Mouse (Mus musculus) hematopoietic multipotent progenitor cell, adult 10-12 weeks (in vitro differentiated cells): ENCODE measurements around the gene Gpsm2. TPM values are rescaled to one million over a fixed set of nuclear protein-coding genes. Genes with fewer than 3 reads are reported as not detected.

ENCODE experiments used
- polyA plus RNA-seq: library from polyadenylated mRNA; stranded (reverse); fragments of >175 nt; gene quantifications from 2 replicates; pipeline ENCODE4 v1.2.3, GENCODE M21; 2012; ENCODE audit warnings: low replicate concordance

Gpsm2 gene
- 0.74 and 8.6 TPM in 2 replicates for polyA plus RNA-seq

DNA sequence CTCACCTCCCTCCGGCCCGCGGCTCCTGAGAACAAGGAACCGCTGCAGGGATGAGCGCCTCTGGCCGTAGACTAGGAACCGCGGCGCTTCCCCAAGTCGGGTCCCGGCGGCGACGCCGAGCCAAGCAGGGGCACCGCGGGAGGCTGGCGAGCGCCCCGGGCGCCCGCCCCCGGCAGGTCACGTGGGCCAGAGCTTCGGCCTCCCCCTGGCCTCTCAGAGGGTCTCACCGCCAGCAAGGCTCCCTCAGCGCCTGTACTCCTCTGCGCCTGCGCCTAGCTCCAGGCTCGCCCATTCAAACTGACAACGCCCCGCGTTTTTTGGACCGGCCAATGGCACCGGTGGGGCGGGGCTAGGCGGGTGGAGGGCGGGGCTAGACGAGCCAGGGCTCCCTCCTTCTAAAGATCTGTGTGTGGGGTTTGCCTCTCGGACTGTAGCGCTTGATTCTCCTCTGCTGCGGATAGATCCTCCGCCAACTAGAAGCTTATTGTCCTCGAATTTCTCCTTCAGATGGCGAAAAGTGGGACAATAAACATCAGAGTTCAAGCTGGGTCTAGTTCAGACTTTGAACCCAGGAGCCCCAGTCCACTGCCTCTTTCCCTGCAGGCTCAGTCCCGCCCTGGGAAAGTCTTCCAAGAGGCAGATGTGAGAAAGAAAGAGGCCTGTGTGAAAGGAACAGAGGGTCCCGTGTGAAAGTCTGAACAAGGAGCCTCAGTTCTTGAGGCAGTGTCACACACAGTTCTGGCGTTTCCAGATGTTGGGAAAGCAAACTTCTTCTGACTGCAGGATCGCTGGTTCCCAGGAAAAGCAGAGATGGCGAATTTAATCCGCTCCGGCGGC lies at the start of gene Gpsm2:
Gene Gpsm2, minus strand, starts transcription at position 274 of the 837 bp plus-strand sequence.

DNA sequence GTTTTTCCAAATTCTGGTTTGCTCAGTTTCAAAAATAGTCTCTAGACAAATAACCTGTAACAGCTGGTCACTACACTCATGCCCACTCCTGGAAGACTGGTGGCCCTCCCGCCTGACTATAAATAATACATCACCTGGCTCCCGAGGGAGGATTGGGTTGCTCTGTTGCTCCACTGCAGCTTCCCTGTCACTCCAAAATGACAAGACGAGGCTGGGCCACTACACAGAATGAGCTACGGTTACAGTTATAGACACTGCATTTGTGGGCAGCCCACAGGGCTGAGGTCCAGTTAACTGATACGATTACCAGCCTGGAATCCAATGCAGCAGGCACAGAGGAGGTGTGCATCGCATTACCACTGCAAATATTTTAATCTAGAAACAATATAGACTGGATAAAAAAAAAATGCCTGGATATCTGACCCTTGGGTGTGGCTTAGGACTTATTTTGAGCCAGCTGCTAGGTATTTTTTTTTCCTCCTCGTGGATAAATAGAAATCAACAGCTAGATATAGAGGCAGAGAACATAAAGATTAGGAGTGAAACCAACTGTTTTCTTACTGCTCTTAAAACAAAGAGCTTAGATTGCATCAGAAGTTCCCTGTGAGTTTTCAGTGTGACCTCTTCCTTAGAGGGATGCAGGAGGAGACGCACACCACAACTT lies 17.1 kb upstream of the Gpsm2 start, which contains the start of gene Aknad1:
Gene Aknad1, plus strand, starts transcription at position 614 of the 664 bp plus-strand sequence.

DNA sequence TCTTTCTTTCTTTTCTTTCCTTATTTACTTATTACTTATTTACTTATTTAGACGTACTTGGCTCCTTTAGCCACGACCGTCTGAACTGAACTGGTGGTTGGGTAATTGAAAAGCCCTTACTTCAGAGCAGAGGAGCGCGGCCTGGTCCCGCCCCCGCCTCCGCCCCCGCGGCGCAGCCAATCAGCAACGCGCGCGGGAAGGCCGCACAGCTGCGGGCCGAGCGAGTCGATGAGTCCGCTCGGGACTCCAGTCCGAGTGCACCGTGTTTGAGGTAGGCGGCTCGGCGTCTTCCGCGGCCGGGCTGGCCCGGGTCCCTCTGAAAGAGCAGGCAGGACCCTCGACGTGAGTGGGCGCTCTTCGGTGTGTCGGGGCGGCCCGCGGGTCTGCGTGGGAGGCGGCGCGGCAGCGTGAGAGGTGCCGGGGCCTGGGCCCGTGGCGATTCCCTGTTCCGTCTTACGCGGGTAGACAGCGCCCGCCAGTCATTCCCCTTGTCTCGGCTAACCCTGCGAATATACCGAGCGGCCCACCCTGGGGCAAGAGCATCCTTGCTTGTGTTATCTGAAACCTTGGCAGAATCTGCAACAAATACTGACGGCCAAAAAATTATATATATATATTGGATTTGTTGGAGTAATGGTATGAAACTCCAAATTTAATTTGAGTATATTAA lies 68.3 kb downstream of the Gpsm2 start, which contains the start of gene Clcc1:
Gene Clcc1, plus strand, starts transcription at position 204 of the 670 bp plus-strand sequence.

Other genes starting within 250 kb of the Gpsm2 start
- gene 1700013F07Rik, start 188.2 kb downstream of the Gpsm2 start, polyA plus RNA-seq = not detected in 2 replicates
- 0.23 and 0.47 TPM in 2 replicates for gene 5330417C22Rik, start 185.8 kb downstream of the Gpsm2 start, polyA plus RNA-seq
- 2.9 and 4.1 TPM in 2 replicates for gene Tmem167b, start 159.8 kb downstream of the Gpsm2 start, polyA plus RNA-seq
- 0.25 and 1.1 TPM in 2 replicates for gene Taf13, start 150.6 kb downstream of the Gpsm2 start, polyA plus RNA-seq
- 4.8 and 16.8 TPM in 2 replicates for gene Wdr47, start 131.0 kb downstream of the Gpsm2 start, polyA plus RNA-seq
- 8.2 and 15.6 TPM in 2 replicates for gene Clcc1, start 68.4 kb downstream of the Gpsm2 start, polyA plus RNA-seq
- 0.04 TPM in 1 of 2 replicates, not detected in the other for gene Aknad1, start 17.3 kb upstream of the Gpsm2 start, polyA plus RNA-seq
- gene Stxbp3, start 118.2 kb upstream of the Gpsm2 start, polyA plus RNA-seq = 19.3 and 19.6 TPM in 2 replicates
- gene Fndc7, start 167.7 kb upstream of the Gpsm2 start, polyA plus RNA-seq = 0.25 and 0.45 TPM in 2 replicates
- gene Prpf38b, start 189.4 kb upstream of the Gpsm2 start, polyA plus RNA-seq = 112 and 163 TPM in 2 replicates
- gene Henmt1, start 217.6 kb upstream of the Gpsm2 start, polyA plus RNA-seq = not detected in 2 replicates
- gene Gm9857, start 218.1 kb upstream of the Gpsm2 start, polyA plus RNA-seq = not detected in 2 replicates